Mouse (Mus musculus) common myeloid progenitor, adult 5-6 weeks (primary cell): ENCODE results near the gene Wdr91. TPM values are rescaled to one million over a fixed set of nuclear protein-coding genes. Genes with fewer than 3 reads are reported as not detected.

Source experiments
- ATAC-seq: replicated peaks from 2 replicates; pipeline ENCODE4 v1.8.0; 2016; ENCODE audit warnings: low read depth, mild to moderate bottlenecking, moderate TSS enrichment, inconsistent platforms; ENCODE audit not compliant: poor library complexity, severe bottlenecking
- total RNA-seq: library from RNA; stranded (forward); fragments of 200-1000, 187-1606 nt; gene quantifications from 2 replicates; pipeline ENCODE4 v1.2.3, GENCODE M21; 2017

Gene Wdr91
- total RNA-seq: 14.9 and 25.1 TPM in 2 replicates

DNA sequence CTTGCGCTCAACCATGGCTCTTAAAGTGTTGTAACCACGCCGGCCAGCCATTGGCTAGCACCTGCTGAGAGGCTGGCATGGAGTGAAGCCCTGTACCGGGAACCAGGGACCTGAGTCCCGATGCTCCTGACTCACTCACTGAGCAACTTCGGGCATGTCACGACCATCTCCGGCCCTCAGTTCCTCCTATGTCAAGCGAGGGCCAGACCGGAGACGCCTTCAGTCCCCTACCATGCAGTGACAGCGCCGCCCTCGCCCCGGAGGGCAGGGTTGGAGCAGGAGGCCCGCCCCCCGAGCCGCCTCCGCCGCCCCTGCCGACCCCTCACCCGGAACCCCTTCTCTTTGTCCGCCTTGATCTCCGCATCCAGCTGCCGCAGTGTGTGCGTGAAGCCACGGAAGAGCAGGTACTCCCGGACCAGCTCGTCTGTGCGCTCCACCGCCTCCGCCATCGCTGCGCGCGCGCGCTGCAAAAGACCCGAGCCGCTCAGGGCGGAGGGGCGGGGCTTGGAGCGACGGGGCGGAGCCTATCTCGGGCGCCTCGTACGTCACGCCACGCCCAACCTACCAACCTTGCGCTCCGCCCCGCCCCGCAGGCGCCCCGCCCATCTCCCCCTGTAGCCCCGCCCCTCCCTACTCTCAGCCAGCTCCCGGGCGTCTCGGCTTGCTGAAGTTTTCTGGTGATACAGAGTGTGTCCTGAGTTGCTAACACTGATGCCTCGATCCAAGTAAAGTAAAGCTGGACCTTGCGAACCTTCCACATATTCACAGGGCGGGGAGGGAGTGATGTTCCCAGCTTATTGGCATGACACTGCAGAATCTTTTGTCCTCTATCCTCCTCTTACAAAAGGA lies at the start of gene Wdr91:
TSS of gene Wdr91 (minus strand) at position 506 of the 849 bp plus-strand sequence.
- ATAC-seq: peak; percentile 80

DNA sequence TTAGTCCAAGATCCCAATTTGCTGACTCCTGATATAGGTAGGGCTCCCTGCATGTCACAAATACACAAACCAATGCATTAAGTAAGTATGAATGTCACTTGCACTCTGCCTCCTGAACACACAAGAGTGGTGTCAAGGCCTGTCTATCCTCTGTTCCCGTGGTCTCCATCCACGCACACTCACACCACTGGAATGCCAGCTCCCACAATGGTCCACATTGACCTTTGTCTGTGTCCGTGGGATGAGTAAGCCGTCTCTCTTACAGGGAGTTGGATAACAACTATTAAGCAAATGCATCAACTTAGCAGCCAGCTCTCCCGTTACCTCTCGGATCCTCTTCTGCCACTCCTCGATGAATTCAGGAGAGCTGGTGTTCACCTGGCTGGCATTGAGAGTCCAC lies 48.5 kb upstream of the Wdr91 start:
- ATAC-seq: no peak

GRCm38 (mm10) chr6:34955862-34956241 lies 45.2 kb upstream of the Wdr91 start:
- ATAC-seq: peak; percentile 15; the same call in 1 of the 2 replicates

DNA sequence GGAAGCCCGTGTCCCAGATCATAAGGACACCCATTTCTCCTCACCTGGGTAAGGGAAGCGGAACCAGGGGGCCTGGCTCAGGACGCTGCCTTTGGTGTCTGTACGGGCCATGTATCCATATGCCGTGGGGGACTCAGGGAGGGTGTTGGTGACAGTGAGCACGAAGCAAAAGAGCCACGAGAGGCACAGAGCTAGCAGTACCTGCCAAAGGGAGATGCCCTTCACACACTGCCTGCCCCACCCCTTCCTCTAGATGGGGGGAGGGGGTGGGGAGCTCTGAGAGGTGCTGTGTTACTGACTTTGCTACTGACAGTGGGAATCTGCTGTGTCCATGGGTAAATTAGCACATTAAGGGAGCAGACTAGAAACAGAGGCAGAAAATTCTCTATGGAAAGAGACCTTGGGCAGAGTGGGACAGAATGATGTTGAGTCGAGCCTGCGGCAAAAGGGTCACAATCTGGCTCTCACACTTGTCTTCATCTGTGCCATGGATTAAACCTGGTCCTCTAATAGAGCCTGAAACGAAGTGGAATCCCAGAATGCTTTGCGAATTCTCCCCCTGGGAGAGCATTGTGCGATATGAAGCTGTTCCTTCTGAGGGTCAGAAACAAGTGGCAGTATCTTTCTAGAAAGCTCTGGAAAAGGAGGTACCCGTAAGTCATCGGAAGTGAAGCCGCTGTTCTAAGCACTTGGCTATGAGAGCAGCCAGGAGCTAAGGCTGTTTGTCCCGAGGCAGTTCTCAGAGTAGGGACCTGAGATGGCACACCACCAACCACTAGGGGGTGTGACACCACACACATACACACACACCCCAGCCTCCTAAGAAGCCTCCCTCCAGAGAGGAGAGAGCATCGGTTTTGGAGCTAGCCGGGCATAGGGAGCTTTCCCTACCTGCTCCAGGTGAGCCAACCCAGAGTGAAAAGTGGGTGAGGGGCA lies 44.5 kb upstream of the Wdr91 start:
- peak; percentile 91 for ATAC-seq

DNA sequence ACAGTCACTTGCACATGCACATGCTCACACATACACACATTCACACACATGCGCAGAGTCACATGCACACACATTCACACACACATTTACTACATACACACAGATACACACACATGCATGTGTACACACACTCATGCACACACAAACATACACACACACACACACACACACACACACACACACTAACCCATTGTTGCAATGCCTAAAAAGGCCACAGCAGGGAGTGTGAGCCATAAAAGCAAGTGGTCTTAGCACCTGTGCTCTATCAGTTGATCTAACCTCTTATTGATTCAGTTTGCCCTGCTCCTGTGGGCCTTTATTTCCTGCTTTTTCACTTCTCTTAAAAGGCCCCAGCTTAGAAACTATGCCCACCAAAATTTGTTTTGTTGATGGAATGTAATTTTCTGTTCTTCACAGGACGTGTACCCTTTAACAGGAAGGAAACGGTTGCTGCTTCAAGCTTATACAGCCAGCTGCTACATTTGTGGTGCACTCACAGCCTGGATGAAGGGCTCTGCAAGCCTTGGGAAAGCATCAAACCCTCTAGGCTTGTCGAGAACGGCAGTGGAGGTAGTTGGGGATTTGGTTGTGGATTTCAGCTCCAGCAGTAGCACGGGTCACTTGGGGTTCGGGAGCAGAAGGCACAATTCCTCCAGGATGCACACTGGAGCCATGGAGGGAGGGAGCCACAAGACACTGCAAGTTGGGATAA lies 41.4 kb upstream of the Wdr91 start:
- peak; percentile 21; the same call in 1 of the 2 replicates for ATAC-seq

DNA sequence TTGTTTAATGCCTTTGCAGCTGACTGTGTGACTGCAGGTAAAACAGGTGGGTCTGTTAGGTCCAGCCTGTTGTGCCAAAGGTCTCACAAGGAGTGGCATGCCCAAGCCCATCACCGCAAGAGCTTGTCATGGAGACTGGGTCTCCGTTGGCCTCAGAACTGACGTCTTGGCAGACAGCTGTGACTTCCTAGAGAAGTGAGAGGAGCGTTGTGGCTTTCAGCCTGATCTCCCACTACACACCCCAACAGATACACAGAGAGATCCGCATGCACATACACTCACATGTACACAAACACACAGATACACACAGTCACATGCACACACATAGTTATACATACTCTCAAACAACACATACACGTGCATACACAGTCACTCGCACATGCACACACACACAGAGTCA lies 40.8 kb upstream of the Wdr91 start:
- peak; percentile 27; the same call in 1 of the 2 replicates for ATAC-seq

DNA sequence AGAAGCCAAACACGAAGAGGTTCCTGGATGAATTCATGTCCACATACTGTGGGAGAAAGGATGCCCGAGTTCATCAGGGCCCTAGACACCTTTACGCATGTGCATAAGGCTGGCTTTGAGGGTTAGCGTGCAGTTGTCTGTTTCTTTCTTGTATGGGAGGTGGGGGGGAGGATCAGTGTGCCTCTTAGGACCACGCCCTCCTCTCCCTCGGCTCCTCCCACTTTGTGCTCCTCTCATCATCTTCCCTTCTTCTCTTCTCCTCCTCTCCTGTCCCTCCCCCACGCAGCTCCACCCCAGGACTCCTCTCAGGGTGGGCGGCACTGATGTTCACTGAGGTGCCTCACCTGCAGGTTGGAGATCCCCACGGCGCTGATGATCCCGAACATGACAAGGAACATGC lies 37.8 kb upstream of the Wdr91 start:
- no peak for ATAC-seq

DNA sequence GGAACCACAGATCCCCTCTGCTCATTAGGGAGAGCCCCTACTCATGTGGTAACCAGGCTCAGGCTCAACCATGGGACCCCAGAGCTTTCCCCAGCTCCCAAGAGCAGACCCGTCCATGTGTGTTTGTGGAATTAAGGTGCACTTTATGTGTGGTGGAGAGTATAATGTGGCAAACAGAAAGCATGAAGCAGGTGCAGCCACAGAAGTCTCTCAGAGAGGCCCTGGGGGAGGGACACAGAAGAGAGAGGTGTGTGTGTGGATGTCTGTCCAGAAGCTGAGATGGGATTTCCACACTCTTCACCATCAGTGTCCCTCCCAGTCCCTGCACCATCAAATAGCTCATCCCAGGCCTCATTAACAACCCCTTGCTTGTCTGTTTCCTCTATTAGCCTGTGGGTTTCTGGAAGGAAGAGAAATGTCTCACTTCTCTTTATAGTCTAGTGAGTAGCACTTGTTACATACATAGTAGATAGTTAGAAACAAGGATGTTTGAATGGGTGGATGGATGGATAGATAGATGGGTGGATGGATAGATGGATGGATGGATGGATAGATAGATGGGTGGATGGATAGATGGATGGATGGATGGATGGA lies 35.9 kb upstream of the Wdr91 start:
- ATAC-seq: 0 out of 2 replicates have a peak, but pooled peaks have one; percentile 20

- ATAC-seq: no peak
These were observed 32.8 kb upstream of the Wdr91 start for GRCm38 (mm10) chr6:34943499-34943898.

DNA sequence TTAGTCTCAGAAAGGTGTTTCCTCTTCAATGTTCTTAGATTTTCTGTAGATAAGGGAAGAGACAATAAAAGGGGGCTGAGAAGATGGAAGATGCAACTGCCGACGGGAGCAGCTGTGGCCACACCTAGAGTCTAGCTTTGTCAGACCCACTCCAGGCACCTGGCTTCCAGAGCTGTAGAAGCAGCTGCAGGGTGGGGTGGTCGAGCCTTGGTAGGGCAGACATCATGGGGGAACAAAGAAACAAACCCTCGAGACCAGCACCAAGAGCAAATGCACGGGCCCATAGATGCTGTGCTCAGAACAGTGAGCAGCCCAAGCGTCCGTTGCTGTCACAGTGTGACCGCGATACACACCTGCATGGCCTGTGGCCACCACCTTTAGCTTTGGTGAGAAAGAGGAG lies 31.8 kb upstream of the Wdr91 start:
- ATAC-seq: no peak

DNA sequence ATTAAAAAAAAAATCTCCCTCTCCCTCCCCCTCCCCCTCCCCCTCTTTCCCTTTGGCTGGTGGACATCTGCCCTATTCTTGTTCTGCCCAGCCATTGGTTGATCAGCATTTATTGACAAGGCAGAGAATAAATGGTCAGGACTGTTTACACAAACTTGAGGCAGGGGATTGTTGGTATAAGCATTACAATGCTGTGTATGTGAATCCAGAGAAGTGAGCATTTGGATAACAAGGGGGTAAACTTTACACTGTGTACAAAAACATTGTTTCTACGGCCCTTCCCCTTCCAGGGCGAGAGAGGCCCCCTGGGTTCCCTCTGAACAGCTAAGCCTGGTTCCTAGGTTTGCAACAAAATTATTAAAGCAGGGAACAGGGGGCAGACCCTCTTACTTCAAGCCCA lies 30.8 kb upstream of the Wdr91 start:
- no peak for ATAC-seq

DNA sequence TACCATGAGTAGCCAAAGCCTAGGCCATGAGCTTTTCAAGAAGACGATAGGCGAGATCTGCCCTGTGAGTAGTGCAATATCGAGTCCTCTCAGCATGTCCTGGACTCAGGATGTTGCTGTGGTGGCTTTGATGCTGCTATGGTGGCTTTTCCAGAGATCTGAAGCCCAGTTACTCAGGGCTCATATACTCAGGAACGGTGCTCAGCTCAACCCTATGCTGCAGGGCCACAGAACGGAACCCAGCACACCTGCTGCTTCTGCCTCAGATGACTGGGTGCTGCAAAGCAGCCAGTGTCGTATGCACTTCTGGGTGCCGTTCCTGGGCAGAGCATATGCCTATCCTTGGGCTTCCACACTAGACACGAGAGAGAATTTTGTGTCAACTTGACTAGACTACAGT lies 28.8 kb upstream of the Wdr91 start:
- no peak for ATAC-seq

GRCm38 (mm10) chr6:34938929-34939325 lies 28.3 kb upstream of the Wdr91 start:
- no peak for ATAC-seq

- peak; percentile 60 for ATAC-seq
These were observed 27.7 kb upstream of the Wdr91 start for GRCm38 (mm10) chr6:34938280-34938928.

DNA sequence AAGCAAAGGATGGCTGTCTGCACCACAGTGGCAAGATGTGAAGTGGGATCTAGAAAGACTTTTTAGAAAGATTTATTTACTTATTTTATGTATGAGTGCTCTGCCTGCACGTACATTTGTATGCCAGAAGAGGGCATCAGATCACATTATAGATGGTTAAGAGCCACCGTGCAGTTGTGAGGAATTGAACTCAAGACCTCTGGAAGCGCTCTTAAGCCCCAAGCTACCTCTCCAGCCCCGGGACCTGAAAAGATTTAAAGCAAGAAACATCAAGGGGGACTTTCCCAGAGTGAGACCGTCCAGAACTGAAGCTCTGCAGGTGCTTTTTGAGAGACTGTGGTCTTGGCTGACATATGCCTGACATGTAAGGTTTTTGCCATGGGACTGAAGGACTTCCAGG lies 26.1 kb upstream of the Wdr91 start:
- no peak for ATAC-seq

- ATAC-seq: no peak
These were observed 22.0 kb upstream of the Wdr91 start for GRCm38 (mm10) chr6:34932633-34933032.

DNA sequence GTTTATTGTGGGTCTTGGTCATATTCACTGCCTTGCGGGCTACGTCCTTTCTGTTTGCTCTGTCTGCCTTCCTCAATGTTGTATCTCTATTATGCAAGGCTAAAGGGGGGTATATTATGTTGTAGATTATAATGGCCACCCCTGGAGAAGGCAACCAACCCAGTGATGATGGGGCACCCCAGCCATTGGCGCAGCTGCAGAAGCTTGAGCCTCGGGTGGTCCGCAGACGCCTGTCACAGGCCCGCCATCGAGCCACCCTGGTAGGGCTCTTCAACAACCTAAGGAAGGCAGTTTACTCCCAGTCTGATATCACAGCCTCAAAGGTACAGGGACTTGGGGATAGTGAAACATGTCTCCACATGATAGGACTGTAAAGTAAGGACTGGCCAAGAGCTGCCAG lies 16.9 kb upstream of the Wdr91 start:
- ATAC-seq: no peak

GRCm38 (mm10) chr6:34927156-34927555 lies 16.5 kb upstream of the Wdr91 start:
- ATAC-seq: peak; percentile 96

DNA sequence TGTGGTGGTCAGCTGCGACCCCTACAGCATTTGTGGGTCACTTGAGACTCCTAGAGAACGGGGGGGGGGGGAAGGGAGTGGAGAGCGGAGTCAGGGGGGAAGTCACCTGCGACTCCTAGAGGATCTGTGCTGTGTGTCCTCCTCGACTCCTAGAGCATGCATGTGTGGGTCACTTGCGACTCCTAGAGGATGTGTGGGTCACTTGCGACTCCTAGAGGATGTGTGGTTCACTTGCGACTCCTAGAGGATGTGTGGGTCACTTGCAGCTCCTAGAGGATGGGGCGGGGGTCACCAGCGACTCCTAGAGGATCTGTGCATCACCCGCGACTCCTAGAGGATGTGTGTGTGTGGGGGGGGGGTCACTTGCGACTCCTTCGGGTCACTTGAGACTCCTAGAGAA lies 11.3 kb upstream of the Wdr91 start:
- ATAC-seq: peak; percentile 97
